In the genomic region with DNA sequence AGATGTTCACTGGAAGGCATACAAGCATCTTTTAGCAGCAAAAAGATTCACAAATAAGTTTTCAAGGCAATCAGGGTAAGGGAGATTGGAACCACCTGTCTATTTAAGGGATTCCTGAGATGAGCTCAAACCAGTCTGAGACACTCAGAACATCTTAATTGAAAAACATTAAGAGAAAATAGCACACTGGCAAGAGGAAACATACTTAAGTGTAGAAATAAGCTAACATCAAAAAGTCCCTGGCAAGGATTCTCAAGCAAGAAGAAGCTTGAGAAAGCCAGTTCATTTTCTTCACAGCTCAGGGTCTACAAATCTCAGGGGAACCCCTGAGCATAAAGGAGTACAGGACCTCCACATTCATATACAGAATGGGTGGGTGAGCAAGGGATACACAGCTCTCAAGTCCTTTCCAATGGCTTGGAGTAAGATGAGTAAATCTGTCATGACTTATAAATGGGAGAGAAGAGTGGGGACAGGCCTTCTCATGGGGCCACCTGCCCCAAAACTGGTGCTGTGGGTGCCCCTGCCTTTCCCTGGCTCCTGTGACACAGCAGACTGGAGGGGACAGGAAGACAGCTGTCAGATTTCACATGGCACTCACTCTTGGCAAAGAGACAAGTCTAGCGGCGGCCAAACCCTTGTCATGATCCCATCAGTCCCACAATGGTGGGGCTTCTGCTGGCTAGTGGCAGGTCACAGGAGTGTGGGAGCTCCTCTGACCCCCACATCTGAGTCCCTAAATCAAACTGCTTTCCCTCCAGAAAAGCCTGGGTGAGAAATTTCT, we compare ENCODE assay signal across 9 mouse cellular contexts.
DNase-seq lines count a peak whose midpoint lies in the region.
"Had no signal": no experiment of that assay in that cellular context is flagged by ENCODE, and none has a peak within 500 bp of the region (broad histone marks: within the 10 kb centered on the region; RNA-seq: fewer than 3 reads in every experiment).

No protein-coding gene starts in this region.

- peak; percentile 24 for DNase-seq in adrenal gland, postnatal 25 days
- no peak for DNase-seq in adrenal gland, postnatal 4 days (ENCODE audit: low spot score in 2 of 2)
- peak; percentile 93 for DNase-seq in left cerebral cortex, postnatal 4 days
- no peak for DNase-seq in left cerebral cortex, postnatal 14 days (ENCODE audit: low spot score in 2 of 2)
- DNase-seq in heart, postnatal 10 days = peak; percentile 59 to 71
- DNase-seq in lung, postnatal 10 days = peak; percentile 87
- no peak for DNase-seq in thymus, postnatal 14 days
- no peak for DNase-seq in thymus, adult 18-20 months
- DNase-seq: liver, embryonic 13.5 days had no signal

- intact Hi-C loops in left cerebral cortex, postnatal 4 days (cut with DNase I) = no loop called here
- intact Hi-C loops in left cerebral cortex, postnatal 14 days (cut with DNase I) = no loop called here
- intact Hi-C loops in heart, postnatal 10 days (cut with DNase I) = no loop called here

Comparison
In these comparisons a context has a peak if more than half of its experiments do, and no peak if none do; other contexts are left out.
1. DNase-seq: peak in adrenal gland, postnatal 25 days (single experiment), left cerebral cortex, postnatal 4 days (single experiment), heart, postnatal 10 days (2 of 2) and lung, postnatal 10 days (single experiment); none in adrenal gland, postnatal 4 days (0 of 2), left cerebral cortex, postnatal 14 days (0 of 2), thymus, postnatal 14 days (single experiment) and thymus, adult 18-20 months (0 of 2).